20 mouse cellular contexts compared by ENCODE assay signal in the genomic region with DNA sequence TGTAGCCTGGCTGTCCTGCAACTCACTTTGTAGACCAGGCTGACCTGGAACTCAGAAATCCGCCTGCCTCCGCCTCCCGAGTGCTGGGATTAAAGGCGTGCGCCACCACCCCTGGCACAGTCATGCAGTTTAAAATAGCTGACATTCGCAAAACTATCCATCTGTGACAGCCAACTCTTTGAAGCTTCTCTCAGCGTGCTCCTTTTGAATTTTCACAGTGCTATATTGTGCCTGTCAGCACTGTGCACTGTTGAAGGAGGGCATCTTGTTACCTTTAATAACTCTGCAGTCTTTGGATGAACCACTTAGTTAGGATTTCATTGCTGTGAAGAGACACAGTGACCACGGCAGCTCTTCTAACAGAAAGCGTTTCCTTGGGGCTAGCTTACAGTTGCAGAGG. TPM values are rescaled to one million over a fixed set of nuclear protein-coding genes. Genes with fewer than 3 reads are reported as not detected.
"Had no signal": no experiment of that assay in that cellular context is flagged by ENCODE, and none has a peak within 500 bp of the region (broad histone marks: within the 10 kb centered on the region; RNA-seq: fewer than 3 reads in every experiment).

No protein-coding gene starts in this region.

- H3K27me3 ChIP-seq: limb, embryonic 12.5 days; liver, embryonic 13.5 days; lung, embryonic 15.5 days; megakaryocyte, embryonic 14.5 days; midbrain, embryonic 13.5 days; stomach, embryonic 15.5 days had no signal

- H3K4me3 ChIP-seq: layer of hippocampus, adult 2 months; limb, embryonic 12.5 days; liver, embryonic 13.5 days; lung, embryonic 15.5 days; megakaryocyte, embryonic 14.5 days; midbrain, embryonic 13.5 days; stomach, embryonic 15.5 days had no signal

- H3K4me2 ChIP-seq: limb, embryonic 12.5 days; liver, embryonic 13.5 days; lung, embryonic 15.5 days; midbrain, embryonic 13.5 days; stomach, embryonic 15.5 days had no signal

- H3K27ac ChIP-seq: kidney, postnatal 0 days; layer of hippocampus, adult 2 months; limb, embryonic 12.5 days; liver, embryonic 13.5 days; lung, embryonic 15.5 days; macrophage; midbrain, embryonic 13.5 days; stomach, embryonic 15.5 days had no signal

- H3K9ac ChIP-seq: limb, embryonic 12.5 days; liver, embryonic 13.5 days; liver, postnatal 0 days; lung, embryonic 15.5 days; midbrain, embryonic 13.5 days; stomach, embryonic 15.5 days had no signal

- DNase-seq: kidney, postnatal 4 days; liver; liver, embryonic 13.5 days; liver, postnatal 0 days; lung, postnatal 14 days; right cerebral cortex, postnatal 14 days; thymus, adult 2 months; thymus, postnatal 25 days had no signal

- H3K9me3 ChIP-seq: limb, embryonic 12.5 days; lung, embryonic 15.5 days; midbrain, embryonic 13.5 days; stomach, embryonic 15.5 days had no signal

- H3K4me1 ChIP-seq: limb, embryonic 12.5 days; liver, embryonic 13.5 days; lung, embryonic 15.5 days; megakaryocyte, embryonic 14.5 days; midbrain, embryonic 13.5 days; stomach, embryonic 15.5 days had no signal

RNA-seq across cellular contexts. Expression of gene Mtnr1a, which starts 16.3 kb away (rescaled TPM):
- total RNA-seq: layer of hippocampus, adult 2 months; layer of hippocampus, postnatal 10 days; left cerebral cortex, postnatal 36 days had no signal
- polyA plus RNA-seq: kidney, postnatal 0 days; limb, embryonic 12.5 days; liver, embryonic 13.5 days; macrophage; spleen, adult 2 months; urinary bladder, adult 2 months had no signal
